Mouse (Mus musculus): Measurements from ENCODE around the gene Plekha4. TPM values are rescaled to one million over a fixed set of nuclear protein-coding genes. Genes with fewer than 3 reads are reported as not detected.
A peak's percentile ranks its signal among the peaks of the same experiment; 100 is the strongest.
"Not testable (repeated sequence)": the region's sequence is repeated elsewhere in the genome, so short reads cannot be mapped to it uniquely, and the experiment has no call there.

Gene Plekha4
- polyA plus RNA-seq, 1 experiment from 2014 or later = 3.3 TPM

GRCm38 (mm10) chr7:45509912-45510787 is 16.0 kb upstream of the Plekha4 start, which contains the start of gene Nucb1:
Nucb1 (minus strand) TSS chr7:45510406.
- Histone ChIP-seq H3K9me3 (no peaks in the 10 kb centered on the region), H3K27ac (peak within 1 kb of the TSS; percentile 86), H3K36me3 (peaks cover 28% of the 10 kb centered on the region), H3K27me3 (no peaks in the 10 kb centered on the region), H3K9ac (peak within 1 kb of the TSS; percentile 87), H3K4me1 (peaks cover 23% of the 10 kb centered on the region), H3K4me2 (replicated peaks) (peak within 1 kb of the TSS; percentile 96), H3K4me3 (peak within 1 kb of the TSS; percentile 65)
- WGBS = 1% methylated on average over 44 of the region's 44 CpGs
- peak; percentile 91 for ATAC-seq (ENCODE audit: low FRiP score, low read depth)

GRCm38 (mm10) chr7:45514411-45514810 is 11.7 kb upstream of the Plekha4 start:
- Histone ChIP-seq H3K9ac (no peak overlapping the region), H3K27ac (no peak overlapping the region), H3K36me3 (no peaks in the 10 kb centered on the region), H3K4me3 (no peak overlapping the region), H3K4me2 (replicated peaks) (no peak overlapping the region), H3K4me1 (peaks cover 13% of the 10 kb centered on the region), H3K9me3 (no peaks in the 10 kb centered on the region), H3K27me3 (no peaks in the 10 kb centered on the region)
- 76% methylated on average over 7 of the region's 7 CpGs for WGBS
- no peak for ATAC-seq (ENCODE audit: low FRiP score, low read depth)

GRCm38 (mm10) chr7:45515436-45515835 is 10.7 kb upstream of the Plekha4 start:
- 21% methylated on average over 16 of the region's 16 CpGs for WGBS
- H3K4me2 ChIP-seq (replicated peaks) = peak overlapping the region; percentile 35
- no peaks in the 10 kb centered on the region for H3K36me3 ChIP-seq
- ATAC-seq (ENCODE audit: low FRiP score, low read depth) = peak; percentile 22; the same call in 1 of the 2 replicates
- H3K9ac ChIP-seq = 0 out of 2 replicates have a peak overlapping the region, but pooled peaks have one; percentile 39
- peaks cover 14% of the 10 kb centered on the region for H3K4me1 ChIP-seq
- no peak overlapping the region for H3K4me3 ChIP-seq
- H3K9me3 ChIP-seq = no peaks in the 10 kb centered on the region
- no peak overlapping the region for H3K27ac ChIP-seq
- no peaks in the 10 kb centered on the region for H3K27me3 ChIP-seq

- H3K27ac ChIP-seq; ATAC-seq (ENCODE audit: low FRiP score, low read depth); H3K4me2 ChIP-seq (replicated peaks); H3K4me3 ChIP-seq; H3K9ac ChIP-seq; H3K9me3 ChIP-seq; H3K27me3 ChIP-seq; H3K36me3 ChIP-seq: not testable (repeated sequence)
- H3K4me1 ChIP-seq = peaks cover 18% of the 10 kb centered on the region
- WGBS = 72% methylated on average over 5 of the region's 5 CpGs
Observed at GRCm38 (mm10) chr7:45516846-45517245, 9.3 kb upstream of the Plekha4 start.

- ATAC-seq (ENCODE audit: low FRiP score, low read depth) = no peak
- Histone ChIP-seq H3K27ac (no peak overlapping the region), H3K27me3 (no peaks in the 10 kb centered on the region)
Observed at GRCm38 (mm10) chr7:45518618-45519017, 7.5 kb upstream of the Plekha4 start.

GRCm38 (mm10) chr7:45519345-45520120 is 6.6 kb upstream of the Plekha4 start:
- Histone ChIP-seq H3K9me3 (no peaks in the 10 kb centered on the region), H3K4me1 (peaks cover 40% of the 10 kb centered on the region), H3K27me3 (no peaks in the 10 kb centered on the region), H3K9ac (no peak overlapping the region), H3K4me3 (no peak overlapping the region), H3K36me3 (peaks cover 15% of the 10 kb centered on the region), H3K27ac (no peak overlapping the region), H3K4me2 (replicated peaks) (no peak overlapping the region)
- ATAC-seq (ENCODE audit: low FRiP score, low read depth) = no peak
- WGBS = 71% methylated on average over 8 of the region's 8 CpGs

More at GRCm38 (mm10) chr7:45518618-45519017, 7.5 kb upstream of the Plekha4 start:
- 90% methylated on average over 16 of the region's 16 CpGs for WGBS
- Histone ChIP-seq H3K9ac (no peak overlapping the region), H3K4me2 (replicated peaks) (no peak overlapping the region), H3K36me3 (peaks cover 8% of the 10 kb centered on the region), H3K4me1 (peaks cover 33% of the 10 kb centered on the region), H3K9me3 (no peaks in the 10 kb centered on the region), H3K4me3 (no peak overlapping the region)

- Histone ChIP-seq H3K4me3 (no peak overlapping the region), H3K36me3 (peaks cover 16% of the 10 kb centered on the region), H3K27ac (no peak overlapping the region), H3K27me3 (no peaks in the 10 kb centered on the region), H3K4me1 (peaks cover 45% of the 10 kb centered on the region), H3K4me2 (replicated peaks) (no peak overlapping the region), H3K9me3 (no peaks in the 10 kb centered on the region), H3K9ac (no peak overlapping the region)
- ATAC-seq (ENCODE audit: low FRiP score, low read depth) = no peak
- WGBS = 94% methylated on average over 7 of the region's 7 CpGs
Observed at GRCm38 (mm10) chr7:45520605-45521004, 5.5 kb upstream of the Plekha4 start.

GRCm38 (mm10) chr7:45521728-45522184 is 4.4 kb upstream of the Plekha4 start:
- peak; percentile 57 for ATAC-seq (ENCODE audit: low FRiP score, low read depth)
- Histone ChIP-seq H3K27me3 (no peaks in the 10 kb centered on the region), H3K9me3 (no peaks in the 10 kb centered on the region), H3K36me3 (peaks cover 16% of the 10 kb centered on the region), H3K9ac (peak overlapping the region; percentile 63), H3K4me1 (peaks cover 46% of the 10 kb centered on the region), H3K4me3 (peak overlapping the region; percentile 51), H3K27ac (peak overlapping the region; percentile 83), H3K4me2 (replicated peaks) (peak overlapping the region; percentile 59)
- WGBS = under 1% methylated on average over 28 of the region's 28 CpGs

- Histone ChIP-seq H3K4me1 (peaks cover 48% of the 10 kb centered on the region), H3K9me3 (no peaks in the 10 kb centered on the region)
- WGBS = 55% methylated on average over 16 of the region's 16 CpGs
Observed at GRCm38 (mm10) chr7:45522194-45522752, 3.9 kb upstream of the Plekha4 start.

GRCm38 (mm10) chr7:45522957-45523676 is 3.0 kb upstream of the Plekha4 start:
- H3K4me2 ChIP-seq (replicated peaks) = peak overlapping the region; percentile 45
- H3K36me3 ChIP-seq = peaks cover 16% of the 10 kb centered on the region
- no peaks in the 10 kb centered on the region for H3K9me3 ChIP-seq
- H3K4me3 ChIP-seq = peak overlapping the region; percentile 17
- H3K9ac ChIP-seq = peak overlapping the region; percentile 50
- WGBS = 65% methylated on average over 18 of the region's 18 CpGs
- H3K27ac ChIP-seq = no peak overlapping the region; the same call in 1 of the 2 replicates
- ATAC-seq (ENCODE audit: low FRiP score, low read depth) = no peak
- peaks cover 48% of the 10 kb centered on the region for H3K4me1 ChIP-seq
- H3K27me3 ChIP-seq = no peaks in the 10 kb centered on the region

More at GRCm38 (mm10) chr7:45522194-45522752, 3.9 kb upstream of the Plekha4 start:
- peak overlapping the region; percentile 83; the same call in 1 of the 2 replicates for H3K27ac ChIP-seq
- no peak for ATAC-seq (ENCODE audit: low FRiP score, low read depth)
- peak overlapping the region; percentile 59 for H3K4me2 ChIP-seq (replicated peaks)
- peak overlapping the region; percentile 63; the same call in 1 of the 2 replicates for H3K9ac ChIP-seq
- H3K36me3 ChIP-seq = peaks cover 16% of the 10 kb centered on the region
- peak overlapping the region; percentile 51 for H3K4me3 ChIP-seq
- no peaks in the 10 kb centered on the region for H3K27me3 ChIP-seq

GRCm38 (mm10) chr7:45523678-45524170 is 2.4 kb upstream of the Plekha4 start:
- Histone ChIP-seq H3K27ac (no peak overlapping the region; the same call in 1 of the 2 replicates), H3K36me3 (peaks cover 16% of the 10 kb centered on the region), H3K4me3 (peak overlapping the region; percentile 17), H3K9me3 (no peaks in the 10 kb centered on the region), H3K9ac (peak overlapping the region; percentile 50; the same call in 1 of the 2 replicates), H3K4me1 (peaks cover 48% of the 10 kb centered on the region), H3K27me3 (no peaks in the 10 kb centered on the region), H3K4me2 (replicated peaks) (peak overlapping the region; percentile 45)
- ATAC-seq (ENCODE audit: low FRiP score, low read depth) = no peak
- 81% methylated on average over 13 of the region's 13 CpGs for WGBS
